Mouse (Mus musculus): Measurements from ENCODE around the gene Faim2. TPM values are rescaled to one million over a fixed set of nuclear protein-coding genes. Genes with fewer than 3 reads are reported as not detected.

Faim2 gene
- polyA plus RNA-seq, 1 experiment: 241 TPM

DNA sequence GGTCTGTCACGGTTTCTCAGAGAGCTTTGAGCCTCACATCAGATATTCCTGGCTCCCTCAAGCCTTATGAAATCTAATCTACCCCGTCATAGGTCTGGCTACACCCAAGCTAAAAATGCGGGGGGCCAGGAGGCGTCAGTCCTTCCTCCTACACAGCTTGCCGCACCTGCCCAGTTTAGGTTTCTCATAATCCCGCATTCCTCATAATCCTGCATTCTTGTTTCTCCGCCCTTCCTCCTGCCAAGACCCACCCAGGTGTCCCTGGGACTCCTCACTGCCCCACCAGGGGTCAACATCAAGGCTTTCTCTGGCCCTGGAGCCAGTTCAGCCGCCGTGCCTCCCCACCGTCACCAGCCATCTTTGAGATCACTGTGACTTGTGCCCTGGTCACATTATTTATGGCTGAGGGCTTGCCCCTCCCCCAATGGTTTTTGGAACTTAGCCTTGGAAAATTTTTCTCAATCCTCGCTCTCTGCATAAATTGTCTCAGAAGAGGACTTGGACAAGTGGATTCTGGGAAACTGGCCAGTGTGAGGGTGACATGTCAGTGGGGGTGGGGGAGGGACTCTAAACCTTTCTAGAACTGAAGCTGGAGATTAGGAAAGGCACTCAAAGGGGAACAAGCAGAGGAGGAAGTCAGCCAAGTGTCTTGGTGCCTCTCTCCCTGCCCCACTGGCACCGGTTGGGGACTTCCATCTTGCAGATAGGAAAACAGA is 30.3 kb downstream of the Faim2 start:
- peak; percentile 86 to 87 for DNase-seq
- TF ChIP-seq CTCF (IDR thresholded peaks at IDR 0.05; ENCODE audit: borderline replicate concordance, insufficient read depth, low read depth, low read length) (no peak), POLR2A (IDR thresholded peaks at IDR 0.05; ENCODE audit: borderline replicate concordance, insufficient read depth, low read length) (peak; percentile 23; the same call in 1 of the 2 replicates)
- Histone ChIP-seq H3K27me3 (ENCODE audit: control insufficient read depth, insufficient read depth, low read length) (no peaks in the 10 kb centered on the region), H3K4me1 (ENCODE audit: control insufficient read depth, insufficient read depth, low read length) (peaks cover 60% of the 10 kb centered on the region), H3K4me3 (replicated peaks; ENCODE audit: insufficient read depth, low read depth, low read length) (peak overlapping the region; percentile 35), H3K27ac (ENCODE audit: insufficient read depth, low read length) (peak overlapping the region; percentile 92)
- 3% methylated on average over 12 of the region's 12 CpGs for WGBS

DNA sequence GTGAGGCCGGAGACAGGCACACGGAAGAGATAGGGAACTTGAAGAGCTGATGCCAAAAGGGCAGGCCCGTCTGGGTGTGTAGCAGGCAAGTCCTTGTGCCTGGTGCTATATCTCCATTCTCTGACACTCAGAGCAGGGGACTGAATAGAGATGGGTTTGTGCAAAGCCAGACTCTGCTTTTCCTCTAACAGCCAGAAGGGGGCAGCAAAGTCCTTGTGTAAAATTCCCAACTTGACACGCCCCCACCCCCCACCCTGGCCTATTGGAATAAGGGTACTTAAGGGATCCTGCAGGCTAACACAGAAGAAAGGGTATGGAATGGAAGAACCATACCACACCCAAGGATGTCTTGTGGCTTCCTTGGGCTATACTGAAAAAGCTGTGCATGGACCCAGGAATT is 30.9 kb downstream of the Faim2 start:
- no peak for TF ChIP-seq POLR2A (IDR thresholded peaks at IDR 0.05; ENCODE audit: borderline replicate concordance, insufficient read depth, low read length)
- TF ChIP-seq CTCF (IDR thresholded peaks at IDR 0.05; ENCODE audit: borderline replicate concordance, insufficient read depth, low read depth, low read length): peak; percentile 90
- H3K4me3 ChIP-seq (replicated peaks; ENCODE audit: insufficient read depth, low read depth, low read length): peak overlapping the region; percentile 35
- 10% methylated on average over 4 of the region's 4 CpGs for WGBS

DNA sequence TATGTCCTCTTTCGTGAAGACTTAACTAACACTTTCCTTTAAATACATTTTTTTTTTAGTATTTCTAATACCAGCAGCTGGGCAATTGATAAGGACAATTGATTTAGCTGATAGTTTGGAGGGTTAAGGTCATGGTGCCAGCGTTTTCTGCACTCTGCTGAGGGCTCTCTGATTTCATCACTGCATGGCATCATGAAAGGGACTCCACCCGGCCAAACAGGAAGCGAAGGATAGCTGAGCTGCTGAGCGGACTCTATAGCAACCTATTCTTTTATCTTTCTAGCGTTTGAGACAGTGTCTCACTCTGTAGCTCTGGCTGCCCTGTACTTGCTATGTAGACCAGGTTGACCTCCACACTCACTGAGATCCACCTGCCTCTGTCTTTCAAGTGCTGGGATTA is 43.2 kb downstream of the Faim2 start:
- no peak for DNase-seq
- H3K4me3 ChIP-seq (replicated peaks; ENCODE audit: insufficient read depth, low read depth, low read length): no peak overlapping the region
- no peaks in the 10 kb centered on the region for H3K27me3 ChIP-seq (ENCODE audit: control insufficient read depth, insufficient read depth, low read length)
- H3K27ac ChIP-seq (ENCODE audit: insufficient read depth, low read length): no peak overlapping the region
- TF ChIP-seq CTCF (IDR thresholded peaks at IDR 0.05; ENCODE audit: borderline replicate concordance, insufficient read depth, low read depth, low read length): no peak
- TF ChIP-seq POLR2A (IDR thresholded peaks at IDR 0.05; ENCODE audit: borderline replicate concordance, insufficient read depth, low read length): no peak
- no peaks in the 10 kb centered on the region for H3K4me1 ChIP-seq (ENCODE audit: control insufficient read depth, insufficient read depth, low read length)
- WGBS: 70% methylated on average over 6 of the region's 6 CpGs

More for the DNA sequence above, 30.9 kb downstream of the Faim2 start:
- H3K27me3 ChIP-seq (ENCODE audit: control insufficient read depth, insufficient read depth, low read length): no peaks in the 10 kb centered on the region
- H3K4me1 ChIP-seq (ENCODE audit: control insufficient read depth, insufficient read depth, low read length): peaks cover 54% of the 10 kb centered on the region
- DNase-seq: peak; percentile 78 to 80
- peak overlapping the region; percentile 92 for H3K27ac ChIP-seq (ENCODE audit: insufficient read depth, low read length)

DNA sequence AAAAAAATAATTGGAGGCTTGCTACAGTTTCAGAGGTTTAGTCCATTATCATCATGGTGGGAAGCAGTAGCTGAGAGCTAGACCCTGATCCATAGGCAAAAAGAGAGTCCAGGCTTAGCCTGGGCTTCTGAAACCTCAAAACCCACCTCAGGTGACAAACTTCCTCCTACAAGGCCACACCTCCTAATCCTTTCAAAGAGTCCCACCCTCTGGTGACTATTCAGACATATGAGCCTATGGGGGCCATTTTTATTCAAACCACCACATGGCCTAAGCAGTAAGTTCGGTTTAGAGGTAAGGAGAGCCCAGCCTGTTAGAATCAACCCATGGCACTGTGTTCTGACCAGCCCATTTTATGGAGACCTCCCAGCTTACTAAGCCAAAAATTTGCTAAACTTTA is 52.2 kb downstream of the Faim2 start:
- no peaks in the 10 kb centered on the region for H3K27me3 ChIP-seq (ENCODE audit: control insufficient read depth, insufficient read depth, low read length)
- no peak overlapping the region for H3K27ac ChIP-seq (ENCODE audit: insufficient read depth, low read length)
- no peak for DNase-seq
- H3K4me1 ChIP-seq (ENCODE audit: control insufficient read depth, insufficient read depth, low read length): no peaks in the 10 kb centered on the region
- WGBS: 72% methylated on average over 1 of the region's 1 CpGs
- no peak overlapping the region for H3K4me3 ChIP-seq (replicated peaks; ENCODE audit: insufficient read depth, low read depth, low read length)
- TF ChIP-seq POLR2A (IDR thresholded peaks at IDR 0.05; ENCODE audit: borderline replicate concordance, insufficient read depth, low read length) (no peak), CTCF (IDR thresholded peaks at IDR 0.05; ENCODE audit: borderline replicate concordance, insufficient read depth, low read depth, low read length) (no peak)

DNA sequence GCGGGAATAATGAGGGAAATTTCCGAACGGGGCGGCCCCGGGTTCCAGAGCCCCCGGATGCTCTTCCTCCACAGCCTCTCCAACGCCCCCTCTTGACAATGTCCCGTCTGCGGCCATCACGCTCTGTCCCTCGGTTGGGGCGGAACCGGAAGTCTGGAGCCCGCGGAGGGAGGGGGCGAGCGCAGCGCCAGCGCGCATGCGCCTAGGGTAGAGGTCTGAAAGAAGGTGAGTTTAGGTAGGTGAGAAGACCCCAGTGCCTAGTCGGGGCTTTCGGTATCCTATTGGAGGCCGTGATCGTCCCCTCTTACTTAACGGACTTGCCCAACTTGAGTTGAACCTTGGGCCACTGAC is 53.4 kb downstream of the Faim2 start, which contains the start of gene Bcdin3d:
Gene Bcdin3d, minus strand, starts transcription at position 155 of the 351 bp plus-strand sequence.
- peak; percentile 32; the same call in 1 of the 2 replicates for TF ChIP-seq CTCF (IDR thresholded peaks at IDR 0.05; ENCODE audit: borderline replicate concordance, insufficient read depth, low read depth, low read length)
- peak; percentile 69; the same call in 1 of the 2 replicates for TF ChIP-seq POLR2A (IDR thresholded peaks at IDR 0.05; ENCODE audit: borderline replicate concordance, insufficient read depth, low read length)
- Histone ChIP-seq H3K27me3 (ENCODE audit: control insufficient read depth, insufficient read depth, low read length) (no peaks in the 10 kb centered on the region), H3K4me3 (replicated peaks; ENCODE audit: insufficient read depth, low read depth, low read length) (peak within 1 kb of the TSS; percentile 91), H3K4me1 (ENCODE audit: control insufficient read depth, insufficient read depth, low read length) (peaks cover 2% of the 10 kb centered on the region; the same call in 1 of the 2 replicates), H3K27ac (ENCODE audit: insufficient read depth, low read length) (peak within 1 kb of the TSS; percentile 61)
- under 1% methylated on average over 26 of the region's 26 CpGs for WGBS
- DNase-seq: peak; percentile 86 to 87

DNA sequence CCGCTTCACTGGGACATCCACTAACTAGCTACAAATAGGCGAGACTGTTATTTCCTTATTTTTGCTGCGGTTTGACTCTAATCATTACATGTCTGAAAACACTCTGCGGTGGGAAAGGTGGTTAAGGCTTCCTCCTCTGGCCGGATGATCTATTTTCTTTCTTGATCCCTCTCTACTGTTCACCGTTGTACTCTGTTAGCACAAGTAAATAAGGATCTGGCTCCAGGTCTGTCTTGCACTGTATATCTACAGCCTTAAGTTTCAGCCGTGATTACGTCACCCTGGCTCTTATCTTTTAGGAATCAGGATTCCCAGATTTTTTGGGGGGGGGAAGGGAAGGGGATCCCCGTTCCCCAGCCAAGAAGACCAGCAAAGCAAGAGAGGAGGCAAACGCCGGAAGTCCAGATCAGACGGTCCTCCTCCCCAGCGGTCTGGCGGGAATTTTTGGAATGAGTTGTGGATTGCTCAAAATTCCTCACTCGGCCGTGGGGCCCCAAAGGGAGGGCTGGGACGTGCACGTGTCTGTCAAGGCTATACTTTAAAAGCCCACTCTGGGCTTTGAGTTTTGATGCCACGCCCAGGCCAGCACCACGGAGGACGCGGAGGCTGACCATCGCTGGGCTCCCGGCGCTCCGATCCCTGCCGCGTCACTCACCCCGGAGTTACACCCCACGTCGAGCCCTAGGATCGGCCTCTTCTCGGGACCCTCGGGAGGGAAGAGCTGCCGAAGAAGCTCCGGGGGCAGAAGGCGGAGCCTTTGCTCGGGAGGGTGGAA is 54.0 kb downstream of the Faim2 start:
- WGBS: 5% methylated on average over 38 of the region's 38 CpGs

DNA sequence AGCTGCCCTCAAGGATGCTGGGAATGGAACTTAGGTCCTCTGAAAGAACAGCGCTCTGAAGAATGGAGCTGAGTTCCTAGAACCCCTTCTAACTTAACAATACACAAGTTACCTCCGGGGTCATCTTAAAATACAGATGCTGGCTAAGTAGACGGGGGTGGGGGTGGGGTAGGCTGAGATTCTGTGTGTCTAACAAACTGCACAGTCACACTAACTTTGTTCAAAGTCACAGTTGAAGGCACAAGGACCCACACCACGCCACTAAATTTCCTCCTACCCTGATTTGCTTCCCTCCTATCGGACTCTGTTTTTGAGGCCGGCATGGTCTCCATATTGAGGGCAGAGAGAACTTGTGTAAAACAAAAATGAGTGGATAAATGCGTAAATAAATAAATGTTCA is 55.0 kb downstream of the Faim2 start:
- TF ChIP-seq POLR2A (IDR thresholded peaks at IDR 0.05; ENCODE audit: borderline replicate concordance, insufficient read depth, low read length) (no peak), CTCF (IDR thresholded peaks at IDR 0.05; ENCODE audit: borderline replicate concordance, insufficient read depth, low read depth, low read length) (no peak)
- no peak overlapping the region for H3K27ac ChIP-seq (ENCODE audit: insufficient read depth, low read length)
- 89% methylated on average over 7 of the region's 7 CpGs for WGBS

More for the DNA sequence above, 54.0 kb downstream of the Faim2 start:
- Histone ChIP-seq H3K27me3 (ENCODE audit: control insufficient read depth, insufficient read depth, low read length) (no peaks in the 10 kb centered on the region), H3K27ac (ENCODE audit: insufficient read depth, low read length) (peak overlapping the region; percentile 61), H3K4me3 (replicated peaks; ENCODE audit: insufficient read depth, low read depth, low read length) (peak overlapping the region; percentile 91), H3K4me1 (ENCODE audit: control insufficient read depth, insufficient read depth, low read length) (peaks cover 2% of the 10 kb centered on the region; the same call in 1 of the 2 replicates)
- DNase-seq: peak in 1 of 2 experiments; percentile 52
- no peak for TF ChIP-seq CTCF (IDR thresholded peaks at IDR 0.05; ENCODE audit: borderline replicate concordance, insufficient read depth, low read depth, low read length)
- no peak for TF ChIP-seq POLR2A (IDR thresholded peaks at IDR 0.05; ENCODE audit: borderline replicate concordance, insufficient read depth, low read length)

More for the DNA sequence above, 55.0 kb downstream of the Faim2 start:
- no peaks in the 10 kb centered on the region for H3K27me3 ChIP-seq (ENCODE audit: control insufficient read depth, insufficient read depth, low read length)
- H3K4me1 ChIP-seq (ENCODE audit: control insufficient read depth, insufficient read depth, low read length): peaks cover 2% of the 10 kb centered on the region; the same call in 1 of the 2 replicates
- no peak overlapping the region for H3K4me3 ChIP-seq (replicated peaks; ENCODE audit: insufficient read depth, low read depth, low read length)
- no peak for DNase-seq

Measured in cerebellum, adult 2 months (tissue).